Mouse (Mus musculus) heart, adult 2 months (tissue): Measurements from ENCODE around the gene Rpusd3. TPM values are rescaled to one million over a fixed set of nuclear protein-coding genes. Genes with fewer than 3 reads are reported as not detected.

Experiments used
- DNase-seq, 2 experiments: peaks; one replicate each; pipeline ENCODE4 v3.0.0; 2021
- H3K27ac ChIP-seq: fragments of 200-600 bp; 2 replicates; pipeline ENCODE4 v1.8.1; 2022
- H3K27me3 ChIP-seq: fragments of 200-500 bp; 2 replicates; pipeline ENCODE4 v1.6.1; 2012; ENCODE audit warnings: mild to moderate bottlenecking, low read length, inconsistent platforms, mixed read lengths; ENCODE audit not compliant: control insufficient read depth, insufficient read depth
- H3K36me3 ChIP-seq: fragments of 200-500 bp; 2 replicates; pipeline ENCODE4 v1.6.1; 2012; ENCODE audit warnings: low read length, inconsistent platforms; ENCODE audit not compliant: control insufficient read depth, insufficient read depth
- H3K4me1 ChIP-seq: fragments of 200-500 bp; 2 replicates; pipeline ENCODE4 v1.6.1; 2011; ENCODE audit warnings: low read length; ENCODE audit not compliant: control insufficient read depth, insufficient read depth
- H3K4me3 ChIP-seq: fragments of 200-600 bp; 2 replicates; pipeline ENCODE4 v1.8.1; 2022
- H3K79me2 ChIP-seq: fragments of 200-500 bp; replicated peaks from 2 replicates; pipeline ENCODE4 v1.6.1; 2012; ENCODE audit warnings: mild to moderate bottlenecking, inconsistent platforms, low read length, moderate library complexity, mixed read lengths; ENCODE audit not compliant: control insufficient read depth, insufficient read depth
- H3K9ac ChIP-seq: fragments of 200-500 bp; 2 replicates; pipeline ENCODE4 v1.6.1; 2012; ENCODE audit warnings: low read depth, mild to moderate bottlenecking, control low read depth, inconsistent platforms, low read length, mixed read lengths
- CTCF ChIP-seq: fragments of 200-600 bp; IDR thresholded peaks from 2 replicates; pipeline ENCODE4 v1.8.1; 2022; ENCODE audit warnings: antibody characterized with exemption, mild to moderate bottlenecking, moderate library complexity
- EP300 ChIP-seq: fragments of 200-500 bp; IDR thresholded peaks from 2 replicates; pipeline ENCODE4 v1.6.1; 2011; ENCODE audit warnings: low read depth, low read length, control low read depth; ENCODE audit not compliant: insufficient read depth
- POLR2A ChIP-seq: fragments of 200-500 bp; IDR thresholded peaks from 2 replicates; pipeline ENCODE4 v1.6.1; 2011; ENCODE audit warnings: mild to moderate bottlenecking, low read depth, low read length, control low read depth; ENCODE audit not compliant: insufficient read depth
- WGBS: fragments of 180-500 bp; shearing (Covaris S2); methylation state at CpG from one replicate; pipeline ENCODE4 v1.1.7; 2018; 5-methylcytosine and 5-hydroxymethylcytosine counted together
- intact Hi-C: fragments of 180-260 bp; cut with DNase I; formaldehyde crosslinking; loops from one replicate; pipeline ENCODE4 v1.15.1; 2025
- polyA plus RNA-seq: library from polyadenylated mRNA; depleted of rRNA; stranded (reverse); fragments of >200 nt; gene quantifications from 2 replicates; pipeline ENCODE4 v1.2.3, GENCODE M21; 2012
- total RNA-seq, 2 experiments: library from RNA; stranded (reverse); gene quantifications; 2 replicates each; pipeline ENCODE4 v1.2.3; 2021

The Rpusd3 gene
- total and polyA plus RNA-seq, 3 experiments, result 8.3 to 39.0 (median 10.3) TPM

DNA sequence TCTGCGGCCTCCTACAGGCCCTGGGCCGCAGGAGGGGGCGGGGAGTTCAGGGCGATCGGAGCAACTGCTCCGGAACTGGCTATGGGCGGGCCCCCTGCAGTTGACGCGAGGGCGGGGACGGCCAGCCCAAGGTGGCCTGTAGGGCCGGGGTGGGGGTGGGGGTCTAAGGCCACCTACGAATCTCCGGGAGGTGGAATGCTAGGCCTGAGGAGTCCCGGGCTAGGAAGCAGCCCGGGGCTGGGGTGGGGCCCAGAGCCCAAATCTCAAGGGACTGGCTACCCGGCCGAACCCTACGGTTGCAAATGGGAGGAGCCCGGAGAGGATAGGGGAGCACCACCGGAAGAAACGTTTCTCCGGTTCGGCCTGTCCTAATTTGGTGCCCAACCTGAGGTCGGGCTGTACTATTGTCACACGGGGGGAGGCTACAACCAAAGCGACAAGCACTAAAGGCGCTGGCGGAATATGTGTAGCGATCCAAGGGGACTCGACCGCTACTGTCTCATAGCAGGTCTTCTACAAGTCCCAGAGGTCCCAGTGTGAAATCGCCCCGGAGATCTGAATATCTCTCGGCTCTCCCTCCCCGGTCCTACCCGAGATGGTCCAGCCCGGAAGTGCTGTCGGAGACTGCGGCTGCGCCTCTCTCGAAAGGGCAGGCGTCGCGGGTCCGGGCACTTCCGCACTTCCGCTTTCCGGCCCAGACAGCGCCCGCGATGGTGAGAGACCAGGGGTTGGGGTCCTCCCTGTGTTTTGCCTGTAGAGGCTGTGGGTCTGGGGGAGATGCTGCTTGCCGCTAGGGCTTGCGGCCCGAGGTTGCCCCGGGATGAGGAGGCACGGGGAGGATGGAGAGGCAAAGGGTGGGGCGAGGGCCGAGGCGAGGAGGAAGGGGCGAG lies 41.4 kb downstream of the Rpusd3 start, which contains the start of the genes Tada3 and Arpc4:
Gene Tada3, minus strand, starts transcription at position 388 of the 890 bp plus-strand sequence.
Gene Arpc4, plus strand, starts transcription at position 620 of the 890 bp plus-strand sequence.
- intact Hi-C loops, result loop anchor here (1.0 to 2.0 kb wide), 3 partner anchors 41 to 71 kb away; partner anchors contain the start of genes Brpf1 and Rpusd3
- TF ChIP-seq EP300 (peak; percentile 37; the same call in 1 of the 2 replicates), POLR2A (peak; percentile 82), CTCF (peak; percentile 42)
- under 1% methylated on average over 61 of the region's 61 CpGs for WGBS
- Histone ChIP-seq H3K27me3 (no peaks in the 10 kb centered on the region), H3K27ac (peak within 1 kb of the TSS; percentile 99), H3K36me3 (no peaks in the 10 kb centered on the region), H3K4me1 (peaks cover 6% of the 10 kb centered on the region), H3K9ac (peak within 1 kb of the TSS; percentile 92), H3K79me2 (peaks cover 13% of the 10 kb centered on the region), H3K4me3 (peak within 1 kb of the TSS; percentile 79)
- DNase-seq, result peak; percentile 92 to 95

- Histone ChIP-seq H3K36me3 (no peaks in the 10 kb centered on the region), H3K9ac (peak overlapping the region; percentile 80), H3K27ac (peak overlapping the region; percentile 99), H3K4me1 (peaks cover 6% of the 10 kb centered on the region), H3K4me3 (peak overlapping the region; percentile 79), H3K79me2 (peaks cover 13% of the 10 kb centered on the region), H3K27me3 (no peaks in the 10 kb centered on the region)
- DNase-seq, result no peak
- TF ChIP-seq POLR2A (no peak), EP300 (no peak), CTCF (no peak)
- intact Hi-C loops, result no loop called here
- WGBS, result 7% methylated on average over 7 of the region's 7 CpGs
Measured at GRCm38 (mm10) chr6:113377172-113377495, 42.0 kb downstream of the Rpusd3 start.

DNA sequence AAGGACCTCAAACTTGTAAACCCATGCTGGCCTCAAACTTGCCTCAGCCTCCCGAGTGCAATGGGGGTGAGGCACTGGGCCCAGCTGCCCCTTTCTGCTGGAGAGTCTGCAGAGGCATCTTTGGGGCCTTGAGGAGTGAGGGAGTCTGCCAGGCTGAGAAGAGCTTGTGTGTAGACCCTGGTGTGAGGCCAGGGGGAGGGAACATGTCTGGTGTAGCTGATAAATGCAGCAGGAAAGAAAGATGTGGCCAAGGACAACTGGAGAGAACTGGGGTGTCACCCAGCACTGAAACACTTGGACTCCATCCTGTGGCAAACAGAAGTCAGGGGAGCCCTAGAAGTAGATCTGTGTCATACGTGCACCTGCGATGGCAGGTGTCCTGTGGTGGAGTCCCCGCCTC lies 45.6 kb downstream of the Rpusd3 start:
- Histone ChIP-seq H3K27ac (no peak overlapping the region), H3K4me1 (peaks cover 1% of the 10 kb centered on the region; the same call in 1 of the 2 replicates), H3K9ac (no peak overlapping the region), H3K4me3 (no peak overlapping the region), H3K36me3 (no peaks in the 10 kb centered on the region), H3K79me2 (peaks cover 4% of the 10 kb centered on the region), H3K27me3 (no peaks in the 10 kb centered on the region)
- TF ChIP-seq POLR2A (no peak), CTCF (no peak), EP300 (no peak)
- DNase-seq, result no peak
- WGBS, result 92% methylated on average over 4 of the region's 4 CpGs
- intact Hi-C loops, result no loop called here

GRCm38 (mm10) chr6:113370194-113370929 lies 48.8 kb downstream of the Rpusd3 start:
- Histone ChIP-seq H3K4me1 (no peaks in the 10 kb centered on the region), H3K4me3 (no peak overlapping the region), H3K9ac (no peak overlapping the region), H3K79me2 (no peaks in the 10 kb centered on the region), H3K36me3 (no peaks in the 10 kb centered on the region), H3K27ac (no peak overlapping the region), H3K27me3 (no peaks in the 10 kb centered on the region)
- WGBS, result 88% methylated on average over 20 of the region's 20 CpGs
- no peak for TF ChIP-seq EP300
- no peak for TF ChIP-seq CTCF
- TF ChIP-seq POLR2A, result no peak
- DNase-seq, result no peak
- intact Hi-C loops, result no loop called here

- Histone ChIP-seq H3K4me1 (no peaks in the 10 kb centered on the region), H3K79me2 (no peaks in the 10 kb centered on the region), H3K4me3 (no peak overlapping the region), H3K36me3 (no peaks in the 10 kb centered on the region), H3K27me3 (no peaks in the 10 kb centered on the region), H3K27ac (no peak overlapping the region), H3K9ac (no peak overlapping the region)
- 92% methylated on average over 5 of the region's 5 CpGs for WGBS
- no peak for DNase-seq
- intact Hi-C loops, result no loop called here
- TF ChIP-seq POLR2A (no peak), EP300 (no peak), CTCF (no peak)
Measured at GRCm38 (mm10) chr6:113368577-113368976, 50.6 kb downstream of the Rpusd3 start.

DNA sequence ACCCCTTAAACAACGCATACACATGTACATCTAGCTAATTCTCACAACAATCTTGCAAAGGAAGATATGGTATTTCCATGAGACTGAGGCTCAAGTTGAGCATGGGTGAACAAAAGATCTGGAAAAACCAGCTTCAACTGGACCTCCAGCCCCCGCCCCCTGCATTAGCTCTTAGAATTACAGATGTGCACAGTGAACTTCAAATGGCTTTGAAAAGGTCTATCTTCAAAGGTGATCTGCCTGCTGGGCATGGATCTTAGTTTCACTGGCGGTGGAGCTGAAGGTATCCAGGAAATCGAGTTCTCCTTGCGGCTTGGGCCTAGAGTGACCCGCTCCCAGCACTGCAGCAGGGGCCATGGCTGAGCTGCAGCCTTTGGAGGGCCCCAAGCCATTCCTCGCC lies 51.0 kb downstream of the Rpusd3 start:
- WGBS, result 91% methylated on average over 7 of the region's 7 CpGs
- H3K36me3 ChIP-seq, result no peaks in the 10 kb centered on the region
- TF ChIP-seq CTCF, result no peak
- intact Hi-C loops, result no loop called here
- no peak for DNase-seq
- H3K9ac ChIP-seq, result no peak overlapping the region
- no peaks in the 10 kb centered on the region for H3K27me3 ChIP-seq
- H3K79me2 ChIP-seq, result no peaks in the 10 kb centered on the region
- H3K4me1 ChIP-seq, result no peaks in the 10 kb centered on the region
- H3K27ac ChIP-seq, result no peak overlapping the region
- H3K4me3 ChIP-seq, result no peak overlapping the region
